Mouse (Mus musculus) 3T3-L1 (cell line): ENCODE data around the gene Mcoln3.

ENCODE experiments used
- DNase-seq: peaks from one replicate; pipeline ENCODE4 v3.0.0-alpha.2; 2015; ENCODE audit warnings: low read depth, low spot score

Mcoln3 gene

DNA sequence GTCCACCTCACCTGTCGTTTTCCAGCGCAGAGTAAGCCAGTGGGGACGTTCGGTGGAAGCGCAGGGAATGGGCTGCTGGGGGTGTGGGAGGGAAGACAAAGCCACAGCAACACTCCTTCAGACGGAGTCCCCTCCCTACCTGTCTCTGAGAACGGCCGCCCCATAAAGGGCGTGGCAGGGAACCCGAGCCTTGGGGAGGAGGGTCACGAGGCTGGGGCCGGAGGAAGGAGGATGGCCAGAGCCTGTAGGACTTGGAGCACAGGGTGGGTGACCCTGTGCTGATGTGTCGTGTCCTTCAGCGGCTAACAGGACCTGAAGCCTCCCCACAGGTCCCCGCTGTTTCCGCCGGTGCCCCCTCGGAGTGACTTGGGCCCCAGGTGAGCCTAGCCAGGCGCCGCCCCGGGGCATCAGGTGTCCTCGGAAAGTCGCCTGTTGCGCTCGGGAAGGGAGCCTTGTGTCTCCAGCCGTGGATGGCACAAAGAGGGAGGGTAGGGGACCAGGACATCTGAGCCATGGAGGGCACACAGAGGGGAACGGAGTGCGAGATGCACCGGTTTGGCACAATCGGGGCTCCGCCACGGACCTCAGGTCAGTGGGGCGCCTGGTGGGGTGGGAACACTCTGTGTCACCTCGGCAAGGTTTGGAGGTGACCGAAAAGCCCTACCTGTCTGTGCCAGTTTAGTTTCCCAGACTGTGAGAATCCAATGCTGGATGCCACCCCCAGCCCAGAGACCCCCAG is at the start of gene Mcoln3:
Mcoln3 (plus strand) TSS at position 193 of the 739 bp plus-strand sequence.
- no peak for DNase-seq

GRCm38 (mm10) chr3:146069276-146069675 is 48.0 kb upstream of the Mcoln3 start:
- no peak for DNase-seq

DNA sequence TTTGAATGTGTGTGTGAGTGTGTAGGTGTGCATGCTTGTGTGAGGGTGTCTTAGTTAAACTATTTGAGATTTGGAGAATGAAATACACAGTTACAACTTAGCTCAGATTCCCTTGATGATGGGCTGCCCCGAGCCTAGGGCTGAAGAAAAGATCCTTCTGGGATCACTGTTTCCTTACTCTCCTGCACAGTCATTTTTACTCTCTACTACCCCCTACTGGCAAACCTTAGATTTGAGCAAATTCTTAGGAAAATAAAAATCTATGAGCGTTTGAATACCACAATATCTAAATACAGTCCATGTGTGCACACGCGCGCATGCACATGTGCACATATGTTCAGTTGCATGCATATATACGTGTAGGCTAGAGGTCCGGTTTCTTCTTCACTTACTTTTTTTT is 44.5 kb upstream of the Mcoln3 start:
- DNase-seq = peak; percentile 72

GRCm38 (mm10) chr3:146080241-146080640 is 37.0 kb upstream of the Mcoln3 start:
- DNase-seq = no peak

GRCm38 (mm10) chr3:146090988-146091657 is 26.1 kb upstream of the Mcoln3 start:
- DNase-seq = no peak

- no peak for DNase-seq
These were observed 22.2 kb upstream of the Mcoln3 start for GRCm38 (mm10) chr3:146095066-146095465.

DNA sequence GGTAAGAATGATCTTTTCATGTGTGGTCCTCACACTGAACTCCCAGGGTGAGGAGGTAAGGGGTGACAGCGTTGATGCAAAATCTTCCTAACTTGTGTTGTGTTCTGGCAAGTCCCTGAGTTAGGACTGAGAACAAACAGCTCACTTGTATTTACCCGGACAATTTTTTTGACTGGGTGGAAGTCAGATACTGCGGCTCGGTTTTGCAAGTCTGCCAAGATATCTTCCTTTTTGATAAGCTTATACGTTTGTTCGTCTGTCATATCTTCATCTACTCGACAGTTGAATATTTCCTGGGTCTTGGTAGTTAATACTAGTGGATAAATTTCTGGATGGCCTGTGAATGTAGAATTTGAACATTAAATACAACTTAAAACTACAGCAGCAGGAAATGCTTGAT is 20.3 kb upstream of the Mcoln3 start:
- DNase-seq = no peak

DNA sequence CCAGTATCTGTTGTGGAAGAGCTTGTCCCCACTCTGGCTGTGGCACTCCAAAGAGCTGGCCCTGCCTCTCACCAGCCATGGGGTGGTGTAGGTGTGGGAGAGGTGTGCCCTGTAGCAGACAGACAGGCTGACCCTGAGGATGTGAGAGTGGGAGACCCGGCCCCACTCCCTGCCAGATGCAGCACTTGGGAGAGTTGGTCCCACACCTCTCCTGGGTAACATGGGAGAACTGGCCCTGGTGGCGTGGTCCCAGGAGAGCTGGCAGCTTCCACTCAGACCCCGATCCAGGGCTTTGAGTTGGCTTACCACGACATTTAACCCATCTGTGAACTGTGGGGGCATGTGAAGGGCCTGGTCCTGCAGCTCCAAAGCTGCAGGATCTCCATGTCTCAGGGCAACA is 19.4 kb upstream of the Mcoln3 start:
- no peak for DNase-seq

- no peak for DNase-seq
These were observed 17.3 kb upstream of the Mcoln3 start for GRCm38 (mm10) chr3:146099925-146100324.

DNA sequence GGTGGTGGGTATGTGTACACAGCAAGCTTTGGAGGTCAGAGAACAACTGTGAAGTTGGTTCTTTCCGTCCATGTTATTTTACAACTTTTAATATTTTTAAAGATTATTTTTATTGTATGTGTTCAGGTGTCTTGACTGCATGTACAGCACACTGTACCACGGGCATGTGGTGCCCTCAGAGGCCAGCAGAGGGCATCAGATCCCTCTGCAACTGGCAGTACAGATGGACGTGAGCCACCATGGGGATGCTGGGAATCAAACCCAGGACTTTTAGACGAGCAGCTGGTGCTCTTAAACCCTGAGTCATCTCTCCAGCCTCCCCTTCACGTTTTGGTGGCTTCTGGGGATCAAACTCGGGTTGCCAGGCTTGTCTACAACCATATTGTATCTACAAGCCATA is 15.2 kb upstream of the Mcoln3 start:
- peak; percentile 9 for DNase-seq

- DNase-seq = peak; percentile 65
These were observed 10.0 kb upstream of the Mcoln3 start for GRCm38 (mm10) chr3:146107116-146107849.

GRCm38 (mm10) chr3:146107921-146108571 is 9.2 kb upstream of the Mcoln3 start, which contains the start of gene Wdr63:
Gene Wdr63 (minus strand): TSS chr3:146108130.
- DNase-seq = peak; percentile 64

DNA sequence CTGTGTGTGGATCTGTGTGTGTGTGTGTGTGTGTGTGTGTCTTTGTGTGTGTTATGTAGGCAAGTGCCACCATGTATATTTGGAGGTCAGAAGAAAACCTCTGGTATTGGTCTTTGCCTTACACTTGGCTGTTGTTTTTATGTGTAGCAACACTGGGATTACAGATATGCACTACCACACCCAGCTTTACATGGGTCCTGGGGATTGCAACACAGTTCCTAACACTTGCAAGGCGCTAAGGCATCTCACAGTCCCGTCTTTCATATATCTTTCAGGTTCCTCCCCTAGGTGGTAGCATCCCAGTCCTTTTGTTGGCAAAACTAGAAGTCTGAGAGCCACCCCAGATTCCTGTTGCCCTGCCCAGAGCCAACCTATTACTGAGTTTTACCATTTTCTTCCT is 8.3 kb upstream of the Mcoln3 start:
- peak; percentile 15 for DNase-seq

GRCm38 (mm10) chr3:146110358-146110757 is 6.9 kb upstream of the Mcoln3 start:
- DNase-seq = peak; percentile 94

- peak; percentile 79 for DNase-seq
These were observed 6.3 kb upstream of the Mcoln3 start for GRCm38 (mm10) chr3:146110916-146111315.

- no peak for DNase-seq
These were observed 777 bp downstream of the Mcoln3 start for GRCm38 (mm10) chr3:146117997-146118457.

- no peak for DNase-seq
These were observed 4.3 kb downstream of the Mcoln3 start for GRCm38 (mm10) chr3:146121310-146122124.

DNA sequence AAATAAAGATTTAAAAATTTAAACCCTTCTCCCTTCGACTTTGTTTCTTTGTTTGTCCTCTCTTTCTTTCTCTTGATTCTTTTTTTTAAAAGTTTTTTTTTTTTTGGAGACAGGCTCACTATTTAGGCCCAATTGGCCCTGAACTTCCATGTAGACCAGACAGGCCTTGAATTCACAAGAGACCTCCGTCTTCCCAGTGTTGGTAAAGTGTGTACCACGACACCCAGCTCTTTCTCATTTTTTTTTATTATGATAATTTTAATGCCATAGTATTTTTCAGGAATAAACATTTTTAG is 4.8 kb downstream of the Mcoln3 start:
- DNase-seq = no peak

- no peak for DNase-seq
These were observed 5.7 kb downstream of the Mcoln3 start for GRCm38 (mm10) chr3:146122807-146123463.

GRCm38 (mm10) chr3:146123464-146123825 is 6.2 kb downstream of the Mcoln3 start:
- no peak for DNase-seq

DNA sequence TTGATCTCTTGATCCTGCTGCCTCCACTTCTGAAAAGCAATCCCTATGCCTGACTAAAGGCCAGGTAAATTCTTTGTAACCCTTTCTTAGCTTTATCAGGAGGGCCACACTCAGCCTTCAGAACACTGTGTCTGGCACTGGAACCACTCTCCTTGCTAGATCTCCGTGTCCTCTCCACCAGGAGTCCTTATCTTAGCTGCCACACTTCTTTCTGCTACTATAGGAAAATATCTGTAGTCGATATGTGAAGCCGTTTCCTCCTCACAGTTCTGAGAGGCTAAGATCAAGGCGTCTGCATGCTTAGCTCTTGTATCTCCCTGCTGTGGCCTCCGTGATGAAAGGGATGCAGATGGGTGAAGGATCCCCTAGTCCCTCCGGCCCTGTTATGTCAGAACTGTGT is 10.0 kb downstream of the Mcoln3 start:
- no peak for DNase-seq
